Mouse (Mus musculus) midbrain, embryonic 14.5 days (tissue): ENCODE measurements around the gene Parvb. TPM values are rescaled to one million over a fixed set of nuclear protein-coding genes. Genes with fewer than 3 reads are reported as not detected.

Experiments
- ATAC-seq: fragments of 200-750 bp; cut with Nextera tagmentation; 2 replicates; pipeline ENCODE4 v1.8.0; 2017; ENCODE audit warnings: moderate number of reproducible peaks, moderate library complexity; ENCODE audit not compliant: low FRiP score, low TSS enrichment
- DNase-seq: peaks from one replicate; pipeline ENCODE4 v3.0.0-alpha.2; 2015
- H3K27ac ChIP-seq: fragments of 300-500 bp; sonication (generic); replicated peaks from 2 replicates; pipeline ENCODE4 v1.5.1; 2014; ENCODE audit warnings: mild to moderate bottlenecking, low read depth, low read length, moderate library complexity
- H3K27me3 ChIP-seq: fragments of 300-500 bp; sonication (generic); 2 replicates; pipeline ENCODE4 v1.6.1; 2014; ENCODE audit warnings: low read length, control low read depth, mixed read lengths; ENCODE audit not compliant: control insufficient read depth, insufficient read depth
- H3K36me3 ChIP-seq: fragments of 300-500 bp; sonication (generic); 2 replicates; pipeline ENCODE4 v1.6.1; 2014; ENCODE audit warnings: low read length, control low read depth; ENCODE audit not compliant: control insufficient read depth, insufficient read depth
- H3K4me1 ChIP-seq: fragments of 300-500 bp; sonication (generic); 2 replicates; pipeline ENCODE4 v1.6.1; 2014; ENCODE audit warnings: mild to moderate bottlenecking, antibody characterized with exemption, low read length, control low read depth; ENCODE audit not compliant: control insufficient read depth, insufficient read depth
- H3K4me2 ChIP-seq: fragments of 300-500 bp; sonication (generic); 2 replicates; pipeline ENCODE4 v1.6.1; 2014; ENCODE audit warnings: mild to moderate bottlenecking, low read length, moderate library complexity
- H3K4me3 ChIP-seq: fragments of 300-500 bp; sonication (generic); replicated peaks from 2 replicates; pipeline ENCODE4 v1.5.1; 2014; ENCODE audit warnings: low read depth, low read length
- H3K9ac ChIP-seq: fragments of 300-500 bp; sonication (generic); replicated peaks from 2 replicates; pipeline ENCODE4 v1.6.1; 2014; ENCODE audit warnings: mild to moderate bottlenecking, low read length, moderate library complexity
- H3K9me3 ChIP-seq: fragments of 300-500 bp; sonication (generic); 2 replicates; pipeline ENCODE4 v1.6.1; 2016; ENCODE audit warnings: low read length, control low read depth, mixed read lengths; ENCODE audit not compliant: control insufficient read depth
- WGBS: fragments of 180-500 bp; shearing (Covaris S2); extraction: QIAGEN DNeasy Blood & Tissue Kit; methylation state at CpG from one replicate; pipeline ENCODE4 v1.1.7; 2014; 5-methylcytosine and 5-hydroxymethylcytosine counted together
- polyA plus RNA-seq: library from polyadenylated mRNA; unstranded; fragments of >200 nt; fragmentation: Nextera tagmentation; extraction: Ambion mirVana; gene quantifications from 2 replicates; pipeline ENCODE4 v1.2.1, GENCODE M21; 2014

Gene Parvb
- polyA plus RNA-seq, 1 experiment from 2014 or later = 4.9 TPM

DNA sequence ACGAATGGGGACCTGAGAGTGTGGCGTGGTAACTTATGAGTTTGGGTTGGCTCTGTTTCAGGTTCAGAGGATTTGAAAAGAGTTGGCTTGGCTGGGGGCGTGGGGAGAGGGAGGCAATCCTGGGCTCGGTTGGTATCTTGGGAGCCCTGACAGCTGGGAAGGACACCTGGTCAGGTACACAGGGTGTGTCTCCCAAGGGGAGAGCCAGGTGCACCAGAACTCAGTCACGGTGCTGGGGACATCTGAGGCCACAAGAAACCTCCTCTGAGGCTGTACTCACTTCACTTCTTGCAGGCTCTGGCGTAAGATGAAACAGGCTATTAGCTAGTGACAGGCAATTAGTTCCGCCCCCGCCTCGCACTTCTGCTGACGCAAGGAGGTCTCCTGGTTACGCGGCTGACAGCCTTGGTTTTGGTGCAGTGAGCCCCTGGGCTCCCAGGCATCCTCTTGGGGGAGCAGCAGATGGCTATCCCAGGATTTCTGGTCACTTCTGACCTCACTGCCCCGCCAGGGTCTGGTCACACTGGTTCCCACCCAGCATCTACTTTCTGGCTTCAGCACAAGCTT is 67.0 kb downstream of the Parvb start:
- no peak overlapping the region for H3K9ac ChIP-seq
- H3K4me1 ChIP-seq = peaks cover 61% of the 10 kb centered on the region
- no peak overlapping the region for H3K4me3 ChIP-seq
- 9% methylated on average over 13 of the region's 13 CpGs for WGBS
- peak overlapping the region; percentile 28 for H3K4me2 ChIP-seq
- DNase-seq (peak; percentile 84), ATAC-seq (0 out of 2 replicates have a peak, but pooled peaks have one; percentile 25)
- H3K27ac ChIP-seq = peak overlapping the region; percentile 78
- H3K36me3 ChIP-seq = no peaks in the 10 kb centered on the region
- no peaks in the 10 kb centered on the region for H3K27me3 ChIP-seq
- no peaks in the 10 kb centered on the region for H3K9me3 ChIP-seq

DNA sequence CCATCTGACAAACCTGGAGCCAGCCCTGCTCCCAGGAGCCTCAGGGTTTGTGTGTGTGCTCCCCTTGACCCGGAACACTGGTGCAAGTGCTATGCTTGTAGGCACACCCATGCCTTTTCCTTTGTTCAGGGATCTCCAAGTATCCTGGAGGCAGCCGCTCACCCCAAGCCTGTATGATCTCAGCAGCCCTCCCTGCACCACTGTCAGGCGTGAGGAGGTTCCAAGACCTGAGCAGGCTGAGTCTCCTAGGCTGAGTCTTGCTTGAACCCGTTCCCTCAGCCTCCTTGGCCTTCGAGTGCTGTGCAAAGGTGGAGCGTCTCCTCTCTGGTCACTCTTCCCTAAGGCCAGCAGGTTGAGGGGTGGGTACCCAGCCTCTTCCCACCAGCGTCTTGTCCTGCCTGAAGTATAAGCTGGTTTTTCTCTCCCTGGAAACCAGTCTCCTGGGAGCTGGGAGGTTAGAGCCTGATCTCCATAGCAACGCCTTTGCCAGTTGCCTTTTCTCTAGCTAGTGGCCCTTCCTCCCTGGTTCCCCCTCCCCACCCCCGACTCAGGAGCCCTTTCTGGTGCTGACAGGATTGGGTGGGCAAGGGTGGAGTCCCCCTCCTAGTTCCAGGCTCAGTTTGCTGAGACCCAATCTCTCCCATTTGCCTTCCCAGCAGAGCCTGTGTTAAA is 68.0 kb downstream of the Parvb start:
- H3K4me1 ChIP-seq = peaks cover 68% of the 10 kb centered on the region
- WGBS = 4% methylated on average over 9 of the region's 9 CpGs
- H3K36me3 ChIP-seq = no peaks in the 10 kb centered on the region
- ATAC-seq (peak; percentile 43), DNase-seq (peak; percentile 93)
- H3K9me3 ChIP-seq = no peaks in the 10 kb centered on the region
- no peak overlapping the region; the same call in 1 of the 2 replicates for H3K9ac ChIP-seq
- H3K27ac ChIP-seq = peak overlapping the region; percentile 78
- H3K4me2 ChIP-seq = peak overlapping the region; percentile 28
- no peaks in the 10 kb centered on the region for H3K27me3 ChIP-seq
- H3K4me3 ChIP-seq = no peak overlapping the region

DNA sequence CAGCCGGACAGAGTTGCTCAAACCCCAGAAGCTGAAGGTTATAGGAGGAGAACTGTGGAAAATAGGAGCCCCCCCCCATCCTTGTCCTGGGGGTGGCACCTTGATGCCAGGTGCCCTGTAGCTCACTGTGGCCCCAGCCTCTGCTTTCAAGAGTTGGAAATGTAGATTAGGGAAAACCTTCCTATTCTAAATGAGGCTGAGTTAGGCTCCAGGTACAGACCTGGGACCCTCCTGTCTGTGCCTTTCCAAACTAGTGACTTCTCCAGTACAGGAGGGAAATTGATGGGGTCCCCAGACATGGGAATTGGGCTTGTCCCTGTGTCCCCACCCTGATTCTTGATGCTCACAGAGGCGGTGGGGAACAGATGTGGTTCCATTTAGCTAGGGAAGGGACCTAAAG is 68.7 kb downstream of the Parvb start:
- no peak overlapping the region for H3K4me3 ChIP-seq
- no peaks in the 10 kb centered on the region for H3K27me3 ChIP-seq
- peak overlapping the region; percentile 28; the same call in 1 of the 2 replicates for H3K4me2 ChIP-seq
- H3K36me3 ChIP-seq = no peaks in the 10 kb centered on the region
- no peak for DNase-seq
- WGBS = 13% methylated on average over 2 of the region's 2 CpGs
- no peak for ATAC-seq
- H3K9me3 ChIP-seq = no peaks in the 10 kb centered on the region
- no peak overlapping the region for H3K9ac ChIP-seq
- H3K4me1 ChIP-seq = peaks cover 76% of the 10 kb centered on the region
- H3K27ac ChIP-seq = peak overlapping the region; percentile 78

DNA sequence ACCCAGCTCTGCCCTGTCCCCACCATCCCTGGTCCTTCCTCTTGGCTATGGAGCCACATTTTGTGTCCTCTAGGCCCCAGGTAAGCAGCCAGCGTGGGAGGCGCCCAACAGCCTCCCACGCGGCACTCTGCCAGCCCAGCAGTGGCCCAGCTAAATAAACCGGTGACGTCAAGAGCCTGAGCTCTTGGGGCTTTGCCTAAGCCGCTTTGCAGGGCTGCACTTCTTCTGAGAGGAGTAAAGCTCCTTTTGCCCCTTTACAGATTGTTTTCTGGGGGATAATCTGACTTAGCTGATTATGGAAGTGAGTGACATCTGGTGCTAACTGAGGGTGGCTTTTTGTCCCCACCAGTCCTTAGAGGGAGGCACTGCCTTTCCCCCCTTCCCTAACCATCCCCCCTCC is 69.2 kb downstream of the Parvb start:
- WGBS = 2% methylated on average over 7 of the region's 7 CpGs
- Histone ChIP-seq H3K4me2 (no peak overlapping the region), H3K4me3 (no peak overlapping the region), H3K4me1 (peaks cover 79% of the 10 kb centered on the region), H3K9ac (no peak overlapping the region), H3K9me3 (no peaks in the 10 kb centered on the region), H3K36me3 (no peaks in the 10 kb centered on the region), H3K27ac (peak overlapping the region; percentile 78), H3K27me3 (no peaks in the 10 kb centered on the region)
- peak; percentile 89 for DNase-seq
- no peak for ATAC-seq

DNA sequence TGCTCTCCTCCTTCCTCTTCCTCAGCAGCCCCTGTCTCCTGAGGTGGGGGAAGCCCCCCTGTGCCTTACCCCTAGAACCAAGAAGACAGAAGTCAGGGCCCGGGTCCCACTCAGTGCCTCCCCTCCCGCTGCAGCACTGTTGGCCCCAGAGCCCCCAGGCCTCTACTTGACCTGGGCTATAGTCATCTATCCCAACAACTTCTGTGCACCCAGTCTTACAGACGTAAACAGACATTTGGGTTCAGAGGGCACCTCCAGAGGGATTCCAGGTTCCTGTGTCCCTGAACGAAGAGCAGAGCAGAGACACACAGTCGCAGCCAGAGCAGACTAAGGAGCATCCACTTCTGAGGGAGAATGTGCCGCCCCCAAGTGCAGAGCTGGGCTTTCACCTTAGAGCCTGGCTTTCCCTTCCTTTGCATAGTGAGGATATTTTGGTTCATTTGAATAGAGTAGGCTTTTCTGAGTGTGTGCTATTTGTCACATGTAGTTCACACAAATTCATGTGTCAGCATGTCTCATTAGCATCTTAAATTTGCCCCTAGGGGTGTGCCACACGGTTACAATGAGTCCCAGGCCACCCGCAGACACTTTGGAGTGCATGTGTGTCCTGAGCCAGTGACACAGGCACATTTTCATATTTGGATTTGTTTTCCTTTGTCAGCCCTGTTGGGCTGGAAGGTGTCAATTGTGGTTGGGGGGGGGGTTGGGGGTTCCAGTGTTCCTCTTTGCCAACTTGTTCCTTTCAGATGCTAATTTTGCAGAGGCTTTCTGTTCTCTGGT is 70.0 kb downstream of the Parvb start:
- WGBS = 6% methylated on average over 8 of the region's 8 CpGs
- Histone ChIP-seq H3K4me1 (peaks cover 78% of the 10 kb centered on the region), H3K4me3 (no peak overlapping the region), H3K36me3 (no peaks in the 10 kb centered on the region), H3K4me2 (peak overlapping the region; percentile 13; the same call in 1 of the 2 replicates), H3K27ac (peak overlapping the region; percentile 78), H3K27me3 (no peaks in the 10 kb centered on the region), H3K9ac (no peak overlapping the region), H3K9me3 (no peaks in the 10 kb centered on the region)
- DNase-seq = peak; percentile 64
- ATAC-seq = peak; percentile 25; the same call in 1 of the 2 replicates

DNA sequence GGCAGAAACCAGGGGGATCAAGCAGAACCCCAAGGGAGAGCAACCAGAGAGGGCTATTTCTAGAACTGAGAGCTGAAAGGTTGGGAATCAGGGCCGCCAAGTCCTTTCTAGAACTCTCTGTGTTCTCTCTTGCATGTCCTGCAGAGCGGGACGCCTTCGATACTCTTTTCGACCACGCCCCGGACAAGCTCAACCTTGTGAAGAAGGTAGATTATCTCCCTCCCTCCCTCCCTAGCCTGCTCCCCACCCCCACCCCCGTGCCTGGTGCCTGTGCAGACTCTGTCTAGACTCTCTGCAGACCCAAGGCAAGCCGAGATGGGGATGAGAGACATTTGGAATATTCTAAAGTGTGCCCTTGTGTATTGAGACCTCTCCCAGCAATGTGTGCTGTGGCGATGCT is 71.4 kb downstream of the Parvb start:
- no peaks in the 10 kb centered on the region for H3K9me3 ChIP-seq
- WGBS = 47% methylated on average over 10 of the region's 10 CpGs
- no peak overlapping the region for H3K27ac ChIP-seq
- ATAC-seq (no peak), DNase-seq (no peak)
- peaks cover 70% of the 10 kb centered on the region for H3K4me1 ChIP-seq
- H3K36me3 ChIP-seq = no peaks in the 10 kb centered on the region
- H3K9ac ChIP-seq = no peak overlapping the region
- H3K4me3 ChIP-seq = no peak overlapping the region
- no peak overlapping the region for H3K4me2 ChIP-seq
- H3K27me3 ChIP-seq = no peaks in the 10 kb centered on the region

DNA sequence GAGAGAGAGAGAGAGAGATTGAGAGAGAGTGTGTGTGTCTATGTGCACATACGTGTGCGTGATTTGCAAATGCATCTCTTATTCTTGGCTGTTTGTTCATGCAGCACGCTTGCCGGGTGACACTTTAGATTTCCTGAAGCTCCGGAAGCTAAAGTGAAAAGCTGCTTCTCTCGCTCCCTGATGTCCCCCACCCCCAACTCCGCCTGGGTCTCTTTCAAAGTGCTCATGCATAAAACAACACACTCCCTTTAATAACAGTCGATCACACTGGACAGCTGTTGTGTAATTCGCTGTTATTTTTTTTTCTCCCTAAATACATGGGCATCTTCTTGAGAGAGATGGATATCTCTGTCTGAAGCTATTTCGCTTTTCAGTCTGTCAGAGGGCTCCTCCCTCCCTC is 73.5 kb downstream of the Parvb start:
- no peak overlapping the region for H3K4me3 ChIP-seq
- H3K4me2 ChIP-seq = no peak overlapping the region
- H3K36me3 ChIP-seq = no peaks in the 10 kb centered on the region
- 10% methylated on average over 10 of the region's 10 CpGs for WGBS
- no peaks in the 10 kb centered on the region for H3K9me3 ChIP-seq
- H3K4me1 ChIP-seq = peaks cover 57% of the 10 kb centered on the region
- ATAC-seq = no peak
- DNase-seq = peak; percentile 79
- H3K27ac ChIP-seq = peak overlapping the region; percentile 58
- H3K9ac ChIP-seq = no peak overlapping the region
- no peaks in the 10 kb centered on the region for H3K27me3 ChIP-seq

DNA sequence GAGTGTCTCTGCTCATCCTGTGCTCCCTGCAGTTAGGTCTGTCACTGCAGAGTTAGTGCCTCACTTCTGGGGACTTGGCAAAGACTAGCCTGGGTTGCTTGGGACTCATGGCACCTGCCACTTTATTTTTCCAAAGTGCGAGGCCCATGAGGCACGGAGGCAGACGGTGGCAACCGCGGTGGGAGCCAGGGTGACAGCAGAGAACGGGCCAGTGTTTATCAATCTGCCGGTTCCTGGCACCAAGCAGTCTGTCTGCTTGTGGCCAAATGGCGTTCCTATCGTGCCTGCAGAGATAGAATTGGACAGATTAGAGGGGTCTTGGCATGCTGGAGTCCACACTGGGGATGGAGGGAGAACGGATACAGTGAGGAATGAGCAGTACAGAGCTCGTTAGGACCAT is 78.4 kb downstream of the Parvb start:
- peaks cover 40% of the 10 kb centered on the region for H3K4me1 ChIP-seq
- no peak overlapping the region for H3K4me2 ChIP-seq
- no peaks in the 10 kb centered on the region for H3K27me3 ChIP-seq
- no peak overlapping the region for H3K4me3 ChIP-seq
- no peak overlapping the region for H3K9ac ChIP-seq
- 69% methylated on average over 11 of the region's 11 CpGs for WGBS
- H3K36me3 ChIP-seq = no peaks in the 10 kb centered on the region
- DNase-seq (no peak), ATAC-seq (no peak)
- no peaks in the 10 kb centered on the region for H3K9me3 ChIP-seq
- H3K27ac ChIP-seq = 0 out of 2 replicates have a peak overlapping the region, but pooled peaks have one; percentile 37
